Mouse (Mus musculus) right cerebral cortex, adult 18-20 months (tissue): Measurements from ENCODE around the gene Aldh3b3.
"Not testable (repeated sequence)": the region's sequence is repeated elsewhere in the genome, so short reads cannot be mapped to it uniquely, and the experiment has no call there.

ENCODE experiments used
- DNase-seq: peaks from one replicate; pipeline ENCODE4 v3.0.0; 2022; ENCODE audit warnings: mixed read lengths

The Aldh3b3 gene

DNA sequence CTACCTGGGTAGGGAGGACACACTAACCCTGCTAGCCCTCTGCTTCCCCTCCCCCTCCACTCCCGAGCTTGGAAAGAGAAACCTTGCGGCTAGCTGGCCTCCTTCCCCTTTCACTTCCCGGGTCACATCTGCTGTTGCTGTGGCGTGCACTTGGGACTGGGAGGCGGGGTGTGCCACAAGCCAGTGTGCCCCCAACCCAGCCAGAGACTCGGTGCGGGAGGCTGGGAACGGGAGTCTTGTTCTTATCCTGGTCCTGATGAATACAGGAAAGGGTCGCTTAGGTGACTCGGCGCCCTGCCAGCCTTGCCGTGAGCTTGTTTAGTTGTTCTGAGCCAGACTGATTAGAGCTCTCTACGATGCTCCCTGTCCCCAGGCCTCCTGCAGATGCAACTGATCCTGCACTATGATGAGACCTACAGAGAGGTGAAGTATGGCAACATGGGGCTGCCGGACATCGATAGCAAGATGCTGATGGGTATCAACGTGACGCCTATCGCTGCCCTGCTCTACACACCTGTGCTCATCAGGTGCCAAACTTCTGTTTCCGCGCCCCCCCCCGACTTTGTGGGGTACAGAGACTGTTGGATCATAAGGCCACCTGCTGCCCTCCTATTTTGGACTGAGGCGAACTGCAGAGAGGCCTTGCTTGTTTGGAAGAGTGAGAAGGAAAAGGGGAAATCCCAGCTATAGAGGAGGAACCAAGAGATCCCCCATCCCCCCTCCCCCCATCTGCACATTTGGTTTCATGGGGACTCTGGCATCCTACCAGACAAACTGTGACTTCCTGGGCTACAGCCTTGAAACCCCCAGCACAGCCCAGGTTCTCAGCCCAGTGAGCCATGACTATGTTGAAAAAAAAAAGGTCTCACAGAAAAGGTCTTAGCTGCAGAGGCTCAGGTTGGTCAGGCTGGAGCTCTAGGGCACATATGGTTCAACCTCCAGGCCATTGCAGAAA lies 22.3 kb upstream of the Aldh3b3 start:
- no peak for DNase-seq

DNA sequence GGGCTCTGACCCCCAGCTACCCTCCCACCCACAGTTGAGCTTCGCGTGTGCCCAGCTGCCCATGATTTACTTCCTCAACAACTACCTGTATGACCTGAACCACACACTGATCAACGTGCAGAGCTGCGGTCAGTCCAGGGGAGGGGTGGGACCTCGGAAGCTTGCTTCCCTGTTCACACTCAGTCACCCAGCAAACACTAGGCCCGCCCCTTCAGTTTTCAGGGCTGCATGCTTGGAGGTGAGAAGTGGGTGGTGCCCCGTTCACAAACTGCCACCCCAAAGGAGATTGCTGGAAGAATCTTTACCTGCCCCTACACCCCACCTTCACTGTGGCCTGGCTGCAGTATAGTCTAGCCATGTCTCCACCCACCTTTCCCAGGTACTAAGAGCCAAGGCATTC lies 16.1 kb upstream of the Aldh3b3 start:
- no peak for DNase-seq

DNA sequence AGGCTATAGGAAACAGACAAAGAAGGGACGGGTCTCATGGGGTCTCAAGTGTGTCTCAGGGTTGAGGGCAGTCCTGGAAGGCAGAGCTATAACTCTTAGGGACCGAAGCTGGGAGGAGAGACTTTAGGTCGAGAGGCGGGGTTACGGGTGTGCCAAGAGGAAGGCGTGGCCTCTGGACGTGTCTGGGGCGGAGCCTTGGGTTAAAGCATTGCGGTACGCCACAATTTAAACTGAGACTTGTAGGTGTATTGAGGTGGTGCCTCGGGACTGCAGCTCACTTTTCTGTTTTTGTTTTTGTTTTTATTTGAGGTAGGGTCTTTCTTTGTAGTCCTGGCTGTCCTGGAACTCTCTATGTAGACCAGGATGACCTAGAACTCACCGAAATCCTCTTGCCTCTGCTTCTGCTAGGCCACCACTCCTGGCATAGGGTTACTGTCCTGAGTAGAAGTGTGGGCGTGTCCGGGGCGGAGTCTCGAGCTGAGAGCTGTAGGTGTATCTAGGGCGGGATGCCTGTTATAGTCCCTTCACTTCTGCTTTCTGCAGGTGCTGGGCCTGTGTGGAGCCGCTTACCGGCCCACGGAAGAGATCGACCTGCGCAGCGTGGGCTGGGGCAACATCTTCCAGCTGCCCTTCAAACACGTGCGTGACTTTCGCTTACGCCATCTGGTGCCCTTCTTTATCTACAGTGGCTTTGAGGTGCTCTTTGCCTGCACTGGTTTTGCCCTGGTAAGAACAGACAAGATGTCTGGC lies 15.3 kb upstream of the Aldh3b3 start:
- no peak for DNase-seq

DNA sequence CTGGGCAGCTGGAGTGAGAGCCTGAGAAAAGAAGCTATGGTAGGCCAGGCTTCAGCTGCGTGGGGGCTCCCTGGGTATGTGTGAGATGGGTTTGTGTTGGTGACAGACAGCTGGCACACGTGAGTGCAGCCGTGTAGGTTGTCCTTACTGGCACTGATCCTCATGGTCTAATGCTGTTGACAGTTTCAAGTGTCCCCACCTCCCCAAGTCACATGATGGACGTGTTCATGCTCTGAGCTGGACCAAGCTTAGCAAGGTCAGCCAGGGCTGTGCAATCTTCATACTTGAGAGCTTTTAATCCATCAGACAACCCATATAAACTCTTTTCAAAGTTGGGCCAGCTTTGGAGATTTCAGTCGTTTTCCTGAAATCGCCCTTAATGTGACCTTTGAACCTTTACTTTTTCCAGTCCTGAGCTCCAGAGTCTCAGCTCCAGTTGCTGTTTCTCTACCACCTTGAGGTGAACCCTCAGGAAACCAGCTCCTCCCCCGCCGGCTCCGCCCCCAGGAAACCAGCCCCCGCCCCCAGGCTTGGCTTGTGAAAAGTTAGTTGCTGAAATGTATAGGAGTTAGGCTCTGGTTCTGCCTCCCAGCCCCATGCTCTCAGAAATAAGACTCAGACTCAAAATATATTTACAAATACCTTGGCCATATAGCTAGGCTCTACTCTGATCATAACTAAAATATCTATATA lies 12.4 kb upstream of the Aldh3b3 start:
- DNase-seq = no peak

DNA sequence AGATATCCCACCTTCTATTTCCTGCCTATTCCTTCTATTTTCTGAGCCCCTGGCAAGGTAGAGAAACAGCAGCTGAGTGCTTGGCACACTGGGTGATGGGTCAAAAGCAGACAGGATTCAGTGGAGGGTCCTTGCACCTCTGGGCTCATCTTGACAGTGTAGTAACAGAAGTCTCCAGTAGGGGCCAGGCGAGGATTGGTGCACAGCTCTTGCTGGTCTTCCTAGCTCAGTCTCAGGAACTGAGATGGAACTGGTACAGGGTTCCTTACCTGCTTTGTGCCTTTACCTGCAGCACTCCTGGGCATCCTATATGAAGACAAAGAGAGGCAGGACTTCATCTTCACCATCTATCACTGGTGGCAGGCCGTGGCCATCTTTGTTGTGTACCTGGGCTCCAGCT lies 11.7 kb upstream of the Aldh3b3 start:
- DNase-seq = peak; percentile 57

DNA sequence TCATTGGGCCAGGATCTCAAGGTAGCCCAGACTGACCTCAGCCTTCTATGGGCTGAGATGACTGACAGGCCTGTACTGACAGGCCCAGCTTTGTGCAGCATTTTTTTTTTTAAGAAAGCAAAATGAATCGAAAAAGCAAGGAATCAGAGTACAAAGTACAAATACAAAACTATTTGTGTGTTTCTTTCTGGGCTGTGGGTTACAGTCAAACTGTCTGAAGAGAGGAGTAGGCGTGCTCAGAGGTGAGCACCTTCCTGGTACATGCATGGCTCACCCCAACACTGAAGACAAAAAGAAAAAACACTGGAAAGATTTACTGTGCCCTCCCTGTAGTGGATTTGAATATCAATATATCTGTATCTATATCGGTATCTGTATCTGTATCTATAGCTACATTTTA lies 10.6 kb upstream of the Aldh3b3 start:
- no peak for DNase-seq

DNA sequence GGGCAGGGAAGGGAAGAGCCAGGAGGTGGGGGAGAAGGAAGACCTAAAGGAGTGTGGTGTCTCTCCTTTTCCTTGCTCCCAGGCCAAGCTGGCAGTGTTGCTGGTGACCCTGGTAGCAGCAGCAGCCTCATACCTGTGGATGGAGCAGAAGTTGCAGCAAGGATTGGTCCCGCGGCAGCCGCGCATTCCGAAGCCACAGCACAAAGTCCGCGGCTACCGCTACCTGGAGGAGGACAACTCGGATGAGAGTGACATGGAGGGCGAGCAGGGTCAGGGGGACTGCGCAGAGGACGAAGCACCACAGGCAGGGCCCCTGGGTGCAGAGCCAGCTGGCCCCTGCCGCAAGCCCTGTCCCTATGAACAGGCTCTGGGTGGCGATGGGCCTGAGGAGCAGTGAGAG lies 9.9 kb upstream of the Aldh3b3 start:
- DNase-seq = no peak

DNA sequence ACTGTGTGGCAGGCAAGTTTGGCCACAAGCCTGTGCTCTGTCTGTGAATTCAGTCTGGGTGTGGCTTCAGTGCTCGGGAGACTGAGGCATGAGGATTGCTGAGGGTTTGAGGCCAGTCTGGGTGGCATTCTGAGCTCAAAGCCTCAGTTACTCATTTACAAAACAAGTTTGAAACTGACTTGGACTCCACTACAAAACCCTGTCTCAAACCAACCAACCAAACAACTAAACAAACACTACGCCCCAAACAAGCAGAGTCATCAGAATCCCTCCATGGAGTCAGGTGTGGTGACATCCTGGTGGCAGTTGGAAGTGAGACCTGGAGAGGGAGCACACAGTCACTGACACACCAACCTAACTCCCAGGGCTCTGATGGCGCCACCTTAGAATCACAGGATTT lies 8.1 kb upstream of the Aldh3b3 start:
- no peak for DNase-seq

DNA sequence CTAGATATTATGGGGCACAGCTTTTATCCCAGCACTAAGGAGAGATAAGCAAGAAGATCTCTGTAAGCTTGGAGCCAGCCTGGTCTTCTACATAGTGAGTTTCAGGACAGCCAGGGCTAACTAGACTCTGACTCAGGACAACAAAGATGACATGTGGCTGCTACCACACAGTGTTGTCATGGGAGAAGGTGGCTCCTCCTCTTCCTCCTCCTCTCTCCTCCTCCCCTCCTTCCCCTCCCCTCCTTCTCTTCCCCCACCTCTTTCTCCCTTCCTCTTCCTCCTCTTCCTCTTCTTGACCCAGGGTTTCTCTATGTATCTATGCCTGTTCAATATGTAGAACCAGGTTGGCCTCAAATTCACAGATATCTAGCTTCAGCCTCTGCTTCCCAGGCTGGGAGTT lies 7.0 kb upstream of the Aldh3b3 start:
- no peak for DNase-seq

DNA sequence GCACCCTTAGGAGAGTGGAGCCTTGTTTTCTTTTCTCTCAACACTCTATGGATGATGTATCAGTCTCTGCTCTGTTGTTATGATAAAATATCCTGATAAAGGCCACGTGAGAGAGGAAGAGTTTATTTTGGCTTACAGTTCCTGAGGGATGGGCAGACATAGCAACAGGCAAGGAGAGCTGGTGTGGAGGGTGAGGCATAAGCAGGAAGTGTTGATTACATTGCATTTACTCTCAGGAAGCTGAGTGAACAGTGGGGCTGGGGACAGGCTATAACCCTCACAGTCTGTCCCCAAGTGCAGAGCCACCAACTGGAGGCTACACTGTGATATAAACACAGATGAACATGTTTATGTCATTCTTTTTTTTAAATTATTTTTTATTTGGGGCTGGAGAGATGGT lies 6.3 kb upstream of the Aldh3b3 start:
- DNase-seq = no peak

DNA sequence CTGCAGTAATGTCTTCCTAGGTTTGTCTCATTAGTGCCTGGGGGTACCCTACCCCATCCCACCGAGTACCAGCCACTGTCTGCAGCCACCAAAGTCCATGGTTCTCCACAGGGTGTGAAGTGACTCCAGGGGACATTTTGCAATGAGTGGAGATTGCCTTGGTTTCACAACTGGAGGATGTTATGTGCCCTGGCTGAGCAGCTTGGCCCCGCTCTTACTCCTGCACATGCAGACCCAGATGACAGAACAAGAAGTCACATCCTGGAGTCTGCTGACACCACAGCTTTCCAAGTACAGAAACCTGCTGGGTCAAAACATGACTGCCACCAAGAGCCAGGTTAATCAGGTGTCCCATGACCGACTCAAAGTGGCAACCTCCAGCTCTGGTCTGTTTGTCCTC lies 3.4 kb upstream of the Aldh3b3 start:
- DNase-seq = no peak

DNA sequence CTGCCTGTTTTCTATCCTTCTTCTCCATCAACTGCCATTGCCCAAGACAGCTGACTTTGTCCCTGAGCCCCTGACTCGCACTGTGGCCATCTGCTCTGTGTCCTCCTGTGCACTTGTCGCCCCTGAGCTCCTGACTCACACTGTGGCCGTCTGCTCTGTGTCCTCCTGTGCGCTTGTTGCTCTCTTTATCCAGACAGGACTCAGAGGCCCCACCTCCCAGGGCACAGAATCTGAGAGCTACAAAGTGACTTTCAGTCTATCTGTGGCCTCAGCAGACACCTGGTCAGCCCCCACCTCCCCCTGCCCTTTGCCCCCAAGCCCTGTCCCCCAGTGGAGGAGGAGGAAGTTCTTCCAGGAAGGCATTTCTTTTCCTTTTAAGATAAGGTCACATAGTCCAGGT lies 2.6 kb upstream of the Aldh3b3 start:
- DNase-seq = no peak

DNA sequence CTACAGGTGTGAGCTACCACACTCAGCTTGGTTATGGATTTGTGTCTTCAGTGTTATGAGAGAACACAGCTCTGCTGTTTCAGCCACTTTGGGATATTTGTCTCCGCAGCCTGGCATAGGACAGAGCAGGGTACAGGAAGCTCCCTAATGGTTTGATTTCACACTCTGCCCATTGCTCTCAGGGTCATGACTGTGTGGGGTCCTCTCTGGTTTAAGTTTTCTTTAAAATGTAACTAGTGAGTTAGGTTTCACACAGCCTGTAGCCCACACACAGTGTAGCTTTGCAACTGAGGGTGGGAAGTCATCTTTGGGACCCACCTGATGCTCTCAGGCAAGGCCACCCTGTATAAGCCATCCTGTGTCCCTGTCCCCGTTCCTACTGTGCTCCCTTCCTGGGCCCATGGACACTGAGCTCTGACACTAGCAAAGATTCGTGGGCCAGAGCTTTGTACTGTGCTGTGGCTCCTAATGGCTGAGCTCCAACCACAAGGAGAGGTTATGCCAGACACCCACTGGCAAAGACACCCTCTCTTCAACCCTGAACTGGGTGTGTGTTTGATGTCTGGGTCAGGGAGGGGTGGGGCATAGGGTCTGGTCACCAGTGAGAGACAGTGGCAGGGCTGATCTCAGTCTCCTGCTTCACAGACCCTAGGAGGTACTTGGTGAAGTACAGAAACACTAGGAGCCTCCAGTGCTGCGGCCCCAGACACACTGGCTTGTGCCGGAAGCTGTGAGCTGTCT lies 979 bp upstream of the Aldh3b3 start:
- not testable (repeated sequence) for DNase-seq

DNA sequence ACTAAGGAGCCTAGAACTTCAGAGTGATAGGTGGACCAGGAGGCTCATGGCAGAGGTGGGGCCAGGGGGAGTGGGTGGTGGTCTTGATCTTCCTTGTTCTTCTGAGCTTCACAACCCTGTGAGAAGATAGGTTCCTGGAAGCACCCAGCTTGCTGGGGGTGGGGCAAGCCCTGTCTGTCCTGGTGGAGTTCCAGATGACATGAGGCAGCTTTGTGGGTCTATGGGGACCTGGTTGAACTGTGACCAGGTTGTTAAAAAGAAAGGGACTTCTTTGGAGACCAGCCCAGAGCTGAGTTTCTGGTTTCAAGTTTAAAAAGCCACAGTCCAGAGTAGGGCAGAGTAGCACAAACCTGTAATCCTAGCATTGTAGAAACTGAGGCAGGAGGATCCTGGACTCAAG lies 585 bp downstream of the Aldh3b3 start:
- no peak for DNase-seq

DNA sequence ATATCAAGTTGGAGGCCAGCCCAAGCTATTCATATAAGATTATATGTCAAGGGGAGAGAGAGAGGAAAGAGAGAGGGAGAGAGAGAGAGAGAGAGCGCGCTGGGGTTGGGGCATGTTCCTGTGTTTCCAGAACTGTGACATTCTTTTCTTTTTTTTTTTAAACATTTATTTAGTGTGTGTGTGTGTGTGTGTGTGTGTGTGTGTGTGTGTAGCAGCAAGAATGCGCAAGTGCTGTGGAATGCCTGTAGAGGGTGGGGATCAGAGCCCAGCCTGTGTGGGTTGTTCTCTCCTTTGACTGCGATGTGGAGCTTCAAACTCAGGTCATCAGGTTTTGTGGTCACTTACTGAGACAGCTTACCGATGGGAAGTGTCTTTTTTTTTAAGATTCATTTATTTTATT lies 1.8 kb downstream of the Aldh3b3 start:
- no peak for DNase-seq

DNA sequence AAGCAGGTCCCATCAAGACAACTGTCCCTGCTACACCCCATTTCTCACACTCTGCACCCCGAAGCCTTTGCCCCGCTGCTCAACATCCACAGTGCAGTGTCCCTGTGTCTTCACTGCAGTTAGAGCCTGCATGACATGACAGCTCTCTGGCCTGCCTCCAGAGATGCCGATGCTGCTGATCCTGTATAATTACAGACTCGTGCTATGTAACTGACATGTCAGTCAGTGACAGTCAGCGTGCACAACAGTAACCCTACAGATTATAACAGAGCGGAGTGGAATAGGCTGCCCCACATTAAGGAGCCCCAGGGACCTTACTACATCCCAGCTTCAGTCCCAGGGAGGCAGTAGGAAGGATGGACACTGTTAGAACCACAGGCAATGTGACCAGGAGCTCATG lies 3.4 kb downstream of the Aldh3b3 start:
- not testable (repeated sequence) for DNase-seq

DNA sequence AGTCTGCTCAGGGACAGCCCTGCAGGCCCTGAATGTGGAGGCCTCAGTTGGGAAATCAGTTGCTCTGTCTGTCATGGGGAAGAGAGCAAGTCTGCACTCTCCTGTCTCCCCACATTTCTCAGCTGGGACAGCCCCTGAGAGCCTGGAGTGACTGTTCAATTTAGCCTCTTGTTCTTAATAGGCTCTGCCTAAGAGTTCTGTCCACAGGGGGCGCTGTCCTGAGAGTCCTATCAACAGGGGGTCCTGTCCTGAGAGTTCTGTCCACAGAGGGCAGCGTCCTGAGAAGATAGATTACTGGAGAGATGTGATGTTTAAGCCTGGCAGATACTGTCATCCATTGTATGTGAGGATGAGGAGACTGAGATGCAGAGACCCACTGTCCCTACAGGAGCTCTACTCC lies 4.0 kb downstream of the Aldh3b3 start:
- DNase-seq = no peak

DNA sequence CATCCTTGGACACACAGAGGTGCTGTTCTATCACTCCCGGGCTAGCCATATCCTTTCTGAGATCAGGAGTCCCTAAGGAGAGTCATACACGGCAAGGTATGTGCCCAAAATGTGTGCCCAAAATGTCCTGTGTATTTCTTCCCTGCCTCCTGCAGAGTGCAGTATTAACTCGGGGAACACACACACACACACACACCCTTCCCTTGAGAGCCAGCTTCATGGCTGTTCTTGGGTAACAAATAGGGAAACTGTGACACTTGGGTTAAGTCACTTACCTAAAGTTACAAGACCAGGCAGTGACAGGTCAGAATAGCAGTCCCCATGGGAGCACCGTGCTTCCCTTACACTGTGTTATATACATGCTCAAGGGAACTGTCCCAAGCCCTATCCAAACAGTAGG lies 5.6 kb downstream of the Aldh3b3 start:
- no peak for DNase-seq

DNA sequence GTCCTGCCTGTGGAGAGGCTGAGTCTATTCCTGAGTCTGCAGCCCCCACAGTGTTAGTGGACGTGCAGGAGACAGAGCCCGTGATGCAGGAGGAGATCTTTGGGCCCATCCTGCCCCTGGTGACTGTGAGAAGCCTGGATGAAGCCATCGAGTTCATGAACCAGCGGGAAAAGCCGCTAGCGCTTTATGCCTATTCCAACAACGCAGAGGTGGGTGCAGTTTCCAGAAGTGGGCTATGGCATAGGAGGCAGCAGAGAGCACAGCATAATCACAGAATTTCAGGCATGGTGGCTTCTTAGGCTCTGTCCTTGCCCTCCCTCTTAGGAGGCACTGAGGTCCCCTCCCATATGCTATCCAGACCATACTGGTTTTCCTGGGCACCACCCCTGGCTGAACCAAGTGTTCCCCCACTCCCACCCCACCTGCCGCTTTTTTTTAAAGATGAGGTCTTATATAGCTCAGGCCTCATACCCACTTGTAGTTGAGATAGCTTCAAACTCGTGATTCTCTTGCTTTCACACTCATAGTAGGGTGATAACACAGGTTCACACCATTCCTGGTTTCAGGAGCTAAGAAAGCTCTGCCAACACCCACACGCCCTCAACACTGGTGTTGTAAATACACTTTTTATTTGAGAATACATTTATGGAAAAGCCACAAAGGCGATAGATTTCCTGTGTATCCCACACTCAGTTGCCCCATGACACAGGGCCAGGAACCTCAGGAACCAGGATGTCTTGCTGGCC lies 8.1 kb downstream of the Aldh3b3 start:
- DNase-seq = peak; percentile 24

DNA sequence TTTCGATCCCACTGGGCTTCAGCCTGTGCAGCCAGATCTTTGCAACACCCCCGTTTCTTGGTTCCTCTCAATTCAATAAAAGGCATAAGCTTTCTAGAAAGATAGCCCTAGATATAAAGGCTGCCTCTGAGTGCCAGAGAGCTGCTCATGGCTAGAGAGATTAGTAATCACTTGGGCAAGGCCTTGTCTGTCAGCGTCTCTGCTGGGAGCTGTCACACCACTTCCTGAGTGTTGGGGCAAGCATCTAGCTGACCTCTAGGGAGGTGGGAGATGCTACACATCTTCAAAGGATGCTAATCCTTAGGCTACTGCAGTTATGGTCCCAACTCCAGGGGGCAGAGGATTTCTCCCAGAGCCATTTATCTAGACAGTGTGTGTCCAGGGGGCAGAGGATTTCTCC lies 8.8 kb downstream of the Aldh3b3 start:
- DNase-seq = no peak

DNA sequence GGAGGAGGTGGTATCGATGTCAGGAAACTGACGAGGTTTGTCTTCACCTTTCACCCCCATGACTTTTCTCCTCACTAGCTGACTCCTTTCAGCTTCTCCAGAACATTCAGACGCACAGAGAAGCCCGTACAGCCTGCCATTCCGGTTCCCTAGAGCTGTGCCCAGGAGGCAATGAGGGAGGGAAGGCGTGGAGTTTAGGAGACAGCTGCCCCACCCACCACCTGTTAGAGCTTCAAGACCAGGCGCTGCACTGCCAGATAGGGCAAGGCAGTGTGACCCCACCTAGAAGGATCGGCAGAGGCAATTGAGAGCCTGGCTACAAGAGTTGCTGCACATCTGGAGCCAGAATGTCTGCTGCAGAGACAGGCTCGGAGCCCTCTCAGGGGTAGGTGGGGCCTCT lies 13.8 kb downstream of the Aldh3b3 start, which contains the start of gene Aldh3b2:
Aldh3b2 (plus strand) TSS at position 100 of the 400 bp plus-strand sequence.
- no peak for DNase-seq

DNA sequence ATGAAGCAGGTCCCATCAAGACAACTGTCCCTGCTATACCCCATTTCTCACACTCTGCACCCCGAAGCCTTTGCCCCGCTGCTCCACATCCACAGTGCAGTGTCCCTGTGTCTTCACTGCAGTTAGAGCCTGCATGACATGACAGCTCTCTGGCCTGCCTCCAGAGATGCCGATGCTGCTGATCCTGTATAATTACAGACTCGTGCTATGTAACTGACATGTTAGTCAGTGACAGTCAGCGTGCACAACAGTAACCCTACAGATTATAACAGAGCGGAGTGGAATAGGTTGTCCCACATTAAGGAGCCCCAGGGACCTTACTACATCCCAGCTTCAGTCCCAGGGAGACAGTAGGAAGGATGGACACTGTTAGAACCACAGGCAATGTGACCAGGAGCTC lies 16.2 kb downstream of the Aldh3b3 start:
- DNase-seq = not testable (repeated sequence)
